10 mouse cellular contexts compared by ENCODE assay signal in the genomic region with DNA sequence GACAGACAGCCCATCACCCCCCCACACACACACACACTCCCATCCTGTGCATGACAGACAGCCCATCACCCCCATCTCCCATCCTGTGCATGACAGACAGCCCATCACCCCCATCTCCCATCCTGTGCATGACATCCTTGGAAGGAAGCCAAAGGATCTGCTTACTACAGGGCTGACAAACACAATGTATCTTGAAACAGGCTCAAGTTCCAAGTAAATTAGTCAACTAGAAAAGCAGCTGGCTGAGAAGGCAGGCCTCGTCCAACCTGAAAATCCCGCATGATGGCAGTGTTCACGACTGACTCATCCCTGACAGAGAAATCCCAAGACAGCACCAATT. TPM values are rescaled to one million over a fixed set of nuclear protein-coding genes. Genes with fewer than 3 reads are reported as not detected.
A peak's percentile ranks its signal among the peaks of the same experiment; 100 is the strongest.
DNase-seq lines count a peak whose midpoint lies in the region; ATAC-seq lines count a peak whose summit lies in the region.
"Had no signal": no experiment of that assay in that cellular context is flagged by ENCODE, and none has a peak within 500 bp of the region (broad histone marks: within the 10 kb centered on the region; RNA-seq: fewer than 3 reads in every experiment).

No protein-coding gene starts in this region.

- no peaks in the 10 kb centered on the region for H3K27me3 ChIP-seq in forebrain, embryonic 13.5 days
- no peaks in the 10 kb centered on the region for H3K27me3 ChIP-seq in forebrain, embryonic 10.5 days (ENCODE audit: poor library complexity, severe bottlenecking)
- no peaks in the 10 kb centered on the region for H3K27me3 ChIP-seq in heart, embryonic 14.5 days (ENCODE audit: control insufficient read depth, insufficient read depth, low read length)
- no peaks in the 10 kb centered on the region for H3K27me3 ChIP-seq in lung, embryonic 15.5 days
- H3K27me3 ChIP-seq: CH12.LX had no signal

- peak; percentile 95 for ATAC-seq in forebrain, embryonic 13.5 days
- ATAC-seq in heart, embryonic 14.5 days (ENCODE audit: insufficient number of reproducible peaks, insufficient read depth, low FRiP score, low read depth), result peak; percentile 63; the same call in 1 of the 2 replicates
- ATAC-seq in lung, embryonic 15.5 days (ENCODE audit: borderline replicate concordance, extremely low read depth, low FRiP score, low TSS enrichment), result peak; percentile 93
- no peak for ATAC-seq in megakaryocyte-erythroid progenitor cell, adult 5-6 weeks (replicated peaks; ENCODE audit: low FRiP score, low TSS enrichment, poor library complexity, severe bottlenecking)

- peak overlapping the region; percentile 40; the same call in 1 of the 2 replicates for H3K27ac ChIP-seq in forebrain, embryonic 13.5 days
- H3K27ac ChIP-seq in forebrain, embryonic 10.5 days, result no peak overlapping the region
- H3K27ac ChIP-seq in heart, embryonic 14.5 days (replicated peaks in 1 of 2; ENCODE audit: control insufficient read depth in 1 of 2, insufficient read depth in 1 of 2, low read depth in 2 of 2, low read length in 2 of 2), result peak overlapping the region in 1 of 2 experiments; percentile 33; a peak in 1 of 4 replicates
- peak overlapping the region; percentile 25 for H3K27ac ChIP-seq in lung, embryonic 15.5 days

- no peaks in the 10 kb centered on the region for H3K9me3 ChIP-seq in forebrain, embryonic 13.5 days (replicated peaks)
- H3K9me3 ChIP-seq in forebrain, embryonic 10.5 days, result no peaks in the 10 kb centered on the region
- H3K9me3 ChIP-seq in heart, embryonic 14.5 days (ENCODE audit: control insufficient read depth, low read length), result no peaks in the 10 kb centered on the region
- no peaks in the 10 kb centered on the region for H3K9me3 ChIP-seq in lung, embryonic 15.5 days

- H3K9ac ChIP-seq in forebrain, embryonic 13.5 days, result no peak overlapping the region
- no peak overlapping the region for H3K9ac ChIP-seq in heart, embryonic 14.5 days (ENCODE audit: low read length)
- no peak overlapping the region for H3K9ac ChIP-seq in lung, embryonic 15.5 days

- H3K36me3 ChIP-seq in forebrain, embryonic 13.5 days (ENCODE audit: poor library complexity, severe bottlenecking), result peaks cover 37% of the 10 kb centered on the region
- peaks cover 41% of the 10 kb centered on the region for H3K36me3 ChIP-seq in forebrain, embryonic 10.5 days (replicated peaks)
- peaks cover 39% of the 10 kb centered on the region for H3K36me3 ChIP-seq in heart, embryonic 14.5 days (ENCODE audit: control insufficient read depth, insufficient read depth, low read length)
- peaks cover 32% of the 10 kb centered on the region; the same call in 1 of the 2 replicates for H3K36me3 ChIP-seq in lung, embryonic 15.5 days

- 42% methylated on average over 3 of the region's 3 CpGs for WGBS in forebrain, embryonic 13.5 days
- 76% methylated on average over 3 of the region's 3 CpGs for WGBS in forebrain, embryonic 10.5 days
- WGBS in heart, embryonic 14.5 days, result 56% methylated on average over 3 of the region's 3 CpGs
- WGBS in lung, embryonic 15.5 days, result 32% methylated on average over 3 of the region's 3 CpGs

- no peak overlapping the region for H3K4me3 ChIP-seq in forebrain, embryonic 13.5 days
- H3K4me3 ChIP-seq in forebrain, embryonic 10.5 days, result no peak overlapping the region
- H3K4me3 ChIP-seq in heart, embryonic 14.5 days (ENCODE audit: control insufficient read depth in 1 of 2, insufficient read depth in 1 of 2, low read depth in 1 of 2, low read length in 2 of 2), result no peak overlapping the region
- H3K4me3 ChIP-seq in lung, embryonic 15.5 days, result no peak overlapping the region

- DNase-seq in forebrain, embryonic 10.5 days (ENCODE audit: extremely low spot score, low spot score), result no peak
- DNase-seq in 3134 (ENCODE audit: extremely low read depth, insufficient read length, low spot score), result peak; percentile 58
- DNase-seq in left cerebral cortex, adult 11 months (ENCODE audit: low spot score), result no peak
- no peak for DNase-seq in left cerebral cortex, adult 9 months (ENCODE audit: low spot score in 2 of 2)

- H3K4me2 ChIP-seq in forebrain, embryonic 13.5 days, result no peak overlapping the region
- no peak overlapping the region for H3K4me2 ChIP-seq in heart, embryonic 14.5 days (ENCODE audit: low read length)
- no peak overlapping the region for H3K4me2 ChIP-seq in lung, embryonic 15.5 days

- H3K4me1 ChIP-seq in forebrain, embryonic 13.5 days, result peaks cover 57% of the 10 kb centered on the region
- peaks cover 31% of the 10 kb centered on the region for H3K4me1 ChIP-seq in forebrain, embryonic 10.5 days
- peaks cover 7 to 54% of the 10 kb centered on the region in 2 experiments; a peak in 3 of 4 replicates for H3K4me1 ChIP-seq in heart, embryonic 14.5 days (ENCODE audit: control insufficient read depth in 2 of 2, insufficient read depth in 2 of 2, low read length in 2 of 2)
- H3K4me1 ChIP-seq in lung, embryonic 15.5 days, result peaks cover 46% of the 10 kb centered on the region

RNA-seq across cellular contexts. Expression of a gene that starts 7.6 kb away (rescaled TPM):
- 12.0 and 12.4 TPM in 2 replicates for polyA plus RNA-seq in forebrain, embryonic 13.5 days (2015; fragmentation: Nextera tagmentation; extraction: Ambion mirVana)
- polyA plus RNA-seq in forebrain, embryonic 10.5 days (2016; fragmentation: Nextera tagmentation; extraction: Ambion mirVana), result 10.9 and 11.4 TPM in 2 replicates
- polyA plus RNA-seq in heart, embryonic 14.5 days (2014; fragmentation: Nextera tagmentation; extraction: Ambion mirVana), result 13.0 and 14.0 TPM in 2 replicates
- polyA plus RNA-seq in lung, embryonic 15.5 days (2015; fragmentation: Nextera tagmentation; extraction: Ambion mirVana), result 22.8 and 23.3 TPM in 2 replicates
- 14.8 and 15.6 TPM in 2 replicates for total RNA-seq in megakaryocyte-erythroid progenitor cell, adult 5-6 weeks (2014; fragmentation: Nextera tagmentation)
- 28.9 and 33.4 TPM in 2 replicates for total RNA-seq in megakaryocyte-erythroid progenitor cell, adult 5-6 weeks (2017)

RNA-seq across cellular contexts. Expression of a gene that starts 17.2 kb away (rescaled TPM):
- not detected in 2 replicates for polyA plus RNA-seq in forebrain, embryonic 13.5 days (2015; fragmentation: Nextera tagmentation; extraction: Ambion mirVana)
- not detected in 2 replicates for polyA plus RNA-seq in forebrain, embryonic 10.5 days (2016; fragmentation: Nextera tagmentation; extraction: Ambion mirVana)
- polyA plus RNA-seq in heart, embryonic 14.5 days (2014; fragmentation: Nextera tagmentation; extraction: Ambion mirVana), result not detected in 2 replicates
- 0.62 TPM in 1 of 2 replicates, not detected in the other for polyA plus RNA-seq in lung, embryonic 15.5 days (2015; fragmentation: Nextera tagmentation; extraction: Ambion mirVana)
- total RNA-seq in megakaryocyte-erythroid progenitor cell, adult 5-6 weeks (2014; fragmentation: Nextera tagmentation), result not detected in 2 replicates
- not detected in 2 replicates for total RNA-seq in megakaryocyte-erythroid progenitor cell, adult 5-6 weeks (2017)
- total RNA-seq: CH12.LX; hematopoietic stem cell, adult 5-6 weeks had no signal

RNA-seq across cellular contexts. Expression of a gene that starts 42.3 kb away (rescaled TPM):
- polyA plus RNA-seq in forebrain, embryonic 13.5 days (2015; fragmentation: Nextera tagmentation; extraction: Ambion mirVana), result 9.4 and 10.4 TPM in 2 replicates
- 13.4 and 14.6 TPM in 2 replicates for polyA plus RNA-seq in forebrain, embryonic 10.5 days (2016; fragmentation: Nextera tagmentation; extraction: Ambion mirVana)
- 9.8 TPM in 2 replicates for polyA plus RNA-seq in heart, embryonic 14.5 days (2014; fragmentation: Nextera tagmentation; extraction: Ambion mirVana)
- polyA plus RNA-seq in lung, embryonic 15.5 days (2015; fragmentation: Nextera tagmentation; extraction: Ambion mirVana), result 12.1 and 13.1 TPM in 2 replicates
- total RNA-seq in megakaryocyte-erythroid progenitor cell, adult 5-6 weeks (2014; fragmentation: Nextera tagmentation), result 11.1 and 12.0 TPM in 2 replicates
- total RNA-seq in megakaryocyte-erythroid progenitor cell, adult 5-6 weeks (2017), result 7.9 and 8.0 TPM in 2 replicates

RNA-seq across cellular contexts. Expression of a gene that starts 49.8 kb away (rescaled TPM):
- 19.0 and 20.0 TPM in 2 replicates for polyA plus RNA-seq in forebrain, embryonic 13.5 days (2015; fragmentation: Nextera tagmentation; extraction: Ambion mirVana)
- polyA plus RNA-seq in forebrain, embryonic 10.5 days (2016; fragmentation: Nextera tagmentation; extraction: Ambion mirVana), result 9.8 and 10.5 TPM in 2 replicates
- 18.0 and 18.7 TPM in 2 replicates for polyA plus RNA-seq in heart, embryonic 14.5 days (2014; fragmentation: Nextera tagmentation; extraction: Ambion mirVana)
- polyA plus RNA-seq in lung, embryonic 15.5 days (2015; fragmentation: Nextera tagmentation; extraction: Ambion mirVana), result 44.9 and 45.5 TPM in 2 replicates
- 0.77 and 2.3 TPM in 2 replicates for total RNA-seq in megakaryocyte-erythroid progenitor cell, adult 5-6 weeks (2014; fragmentation: Nextera tagmentation)
- total RNA-seq in megakaryocyte-erythroid progenitor cell, adult 5-6 weeks (2017), result not detected in 2 replicates
